Mouse (Mus musculus) lung, postnatal 10 days (tissue): ENCODE measurements at regions not wholly inside any gene's neighbourhood (a gene's known extent, or its start where the extent isn't known, plus 50 kb on each side); places are given as distances from the start of the nearest gene placed in this dataset.
"Not testable (repeated sequence)": the region's sequence is repeated elsewhere in the genome, so short reads cannot be mapped to it uniquely, and the experiment has no call there.

Source experiments
- DNase-seq: peaks from one replicate; pipeline ENCODE4 v3.0.0; 2021

GRCm38 (mm10) chrX:70606349-70606748 lies 129.4 kb upstream of the Tmem185a start:
- DNase-seq: no peak

GRCm38 (mm10) chrX:70582344-70582743 lies 105.4 kb upstream of the Tmem185a start:
- DNase-seq: peak; percentile 36

- no peak for DNase-seq
Observed at GRCm38 (mm10) chrX:70580171-70580570, 103.2 kb upstream of the Tmem185a start.

DNA sequence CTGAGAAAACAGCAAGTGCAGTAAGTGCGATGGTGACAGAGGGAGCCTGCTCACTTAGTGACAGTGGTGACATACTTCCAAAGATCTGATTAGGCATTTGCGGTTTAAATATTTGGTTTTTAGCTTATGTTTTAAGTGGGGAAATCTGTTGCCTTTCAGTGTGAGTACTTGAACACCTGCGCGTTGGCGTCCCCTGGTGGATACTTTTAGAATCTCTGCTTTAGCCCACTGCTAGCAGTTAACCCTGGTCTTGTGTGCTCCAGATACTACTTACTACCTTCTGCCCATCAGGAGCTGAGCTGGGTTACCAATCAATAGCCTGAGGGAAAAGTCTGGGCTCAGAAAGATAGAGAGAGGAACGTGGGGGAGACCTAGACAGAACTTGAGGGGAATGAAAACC lies 97.3 kb upstream of the Tmem185a start:
- not testable (repeated sequence) for DNase-seq

- DNase-seq: not testable (repeated sequence)
Observed at GRCm38 (mm10) chrX:70570586-70570985, 93.6 kb upstream of the Tmem185a start.

- DNase-seq: not testable (repeated sequence)
Observed at GRCm38 (mm10) chrX:70569339-70569979, 92.5 kb upstream of the Tmem185a start.
